Mouse (Mus musculus): ENCODE results near the gene Slc7a14. TPM values are rescaled to one million over a fixed set of nuclear protein-coding genes. Genes with fewer than 3 reads are reported as not detected.

Gene Slc7a14
- polyA plus RNA-seq, 1 experiment, result 0.01 TPM

DNA sequence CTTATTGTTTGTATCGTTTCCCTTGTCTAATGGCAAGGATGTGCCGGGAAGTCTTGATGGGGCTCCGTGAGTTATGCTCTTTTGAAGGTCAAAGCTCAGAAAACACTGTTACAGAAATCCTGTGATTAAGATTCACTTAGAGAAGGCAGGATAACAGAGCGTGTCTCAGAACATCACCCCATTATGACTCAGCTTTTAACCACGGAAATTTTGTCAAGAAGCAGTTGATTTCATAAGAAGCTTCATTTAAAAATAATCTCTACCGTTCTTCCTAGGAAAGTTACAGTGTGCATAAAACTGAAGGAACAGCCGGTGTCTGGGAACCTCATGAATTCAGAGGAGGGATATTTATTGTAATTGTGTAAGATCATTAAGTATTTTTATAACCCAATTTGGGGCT, 90.7 kb downstream of the Slc7a14 start:
- no peaks in the 10 kb centered on the region for H3K79me2 ChIP-seq (ENCODE audit: control insufficient read depth, insufficient read depth)
- H3K79me3 ChIP-seq (ENCODE audit: low read depth), result no peaks in the 10 kb centered on the region
- H3K27me3 ChIP-seq (ENCODE audit: control insufficient read depth, insufficient read depth, insufficient read length), result no peaks in the 10 kb centered on the region
- no peak overlapping the region for H3K4me3 ChIP-seq (ENCODE audit: insufficient read depth, poor library complexity, severe bottlenecking)
- no peak overlapping the region for H3ac ChIP-seq (ENCODE audit: control insufficient read depth, insufficient read length, low read depth)
- no peak for TF ChIP-seq USF1 (IDR thresholded peaks at IDR 0.05; ENCODE audit: low read depth)
- TF ChIP-seq CEBPB (IDR thresholded peaks at IDR 0.05; ENCODE audit: low read depth), result no peak
- no peak for TF ChIP-seq MYOD1 (IDR thresholded peaks at IDR 0.05; ENCODE audit: control insufficient read depth, insufficient read length, low read depth)
- no peak for TF ChIP-seq MYOG (IDR thresholded peaks at IDR 0.05; ENCODE audit: control insufficient read depth, extremely low read depth, insufficient read length)
- no peak for TF ChIP-seq MAX (IDR thresholded peaks at IDR 0.05)
- TF ChIP-seq CTCF (IDR thresholded peaks at IDR 0.05; ENCODE audit: control insufficient read depth, insufficient read depth, insufficient read length), result no peak
- no peak for TF ChIP-seq FOSL1 (IDR thresholded peaks at IDR 0.05; ENCODE audit: insufficient read depth, low read length, poor library complexity, severe bottlenecking)
- H3K36me3 ChIP-seq (ENCODE audit: control insufficient read depth, insufficient read depth), result no peaks in the 10 kb centered on the region

DNA sequence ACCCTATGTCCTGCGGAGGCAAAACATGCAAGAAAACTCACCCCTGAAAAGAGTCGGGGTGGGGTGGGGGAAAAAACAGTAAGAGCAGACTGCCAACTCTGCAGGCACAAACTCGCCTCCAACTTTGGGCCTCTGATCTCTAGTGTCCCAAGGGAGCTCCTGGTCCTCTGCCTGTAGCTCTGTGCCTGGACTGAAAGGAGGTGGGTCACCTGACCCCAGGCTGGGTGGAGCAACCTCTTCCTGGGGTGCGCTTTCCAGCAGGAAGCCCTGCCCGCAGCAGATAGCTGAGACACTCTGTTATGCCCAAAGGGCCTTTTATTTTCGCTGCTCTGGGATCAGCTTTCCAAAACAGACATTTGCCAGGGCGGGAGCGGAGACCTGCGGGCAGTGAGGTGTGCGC, 92.7 kb downstream of the Slc7a14 start:
- Histone ChIP-seq H3K79me2 (ENCODE audit: control insufficient read depth, insufficient read depth) (no peaks in the 10 kb centered on the region), H3K4me3 (ENCODE audit: insufficient read depth, poor library complexity, severe bottlenecking) (no peak overlapping the region), H3K27me3 (ENCODE audit: control insufficient read depth, insufficient read depth, insufficient read length) (no peaks in the 10 kb centered on the region), H3K36me3 (ENCODE audit: control insufficient read depth, insufficient read depth) (no peaks in the 10 kb centered on the region), H3ac (ENCODE audit: control insufficient read depth, insufficient read length, low read depth) (no peak overlapping the region), H3K79me3 (ENCODE audit: low read depth) (no peaks in the 10 kb centered on the region)
- TF ChIP-seq CEBPB (IDR thresholded peaks at IDR 0.05; ENCODE audit: low read depth) (no peak), MYOG (IDR thresholded peaks at IDR 0.05; ENCODE audit: control insufficient read depth, extremely low read depth, insufficient read length) (no peak), FOSL1 (IDR thresholded peaks at IDR 0.05; ENCODE audit: insufficient read depth, low read length, poor library complexity, severe bottlenecking) (no peak), CTCF (IDR thresholded peaks at IDR 0.05; ENCODE audit: control insufficient read depth, insufficient read depth, insufficient read length) (no peak), USF1 (IDR thresholded peaks at IDR 0.05; ENCODE audit: low read depth) (no peak), MAX (IDR thresholded peaks at IDR 0.05) (no peak), MYOD1 (IDR thresholded peaks at IDR 0.05; ENCODE audit: control insufficient read depth, insufficient read length, low read depth) (no peak)

DNA sequence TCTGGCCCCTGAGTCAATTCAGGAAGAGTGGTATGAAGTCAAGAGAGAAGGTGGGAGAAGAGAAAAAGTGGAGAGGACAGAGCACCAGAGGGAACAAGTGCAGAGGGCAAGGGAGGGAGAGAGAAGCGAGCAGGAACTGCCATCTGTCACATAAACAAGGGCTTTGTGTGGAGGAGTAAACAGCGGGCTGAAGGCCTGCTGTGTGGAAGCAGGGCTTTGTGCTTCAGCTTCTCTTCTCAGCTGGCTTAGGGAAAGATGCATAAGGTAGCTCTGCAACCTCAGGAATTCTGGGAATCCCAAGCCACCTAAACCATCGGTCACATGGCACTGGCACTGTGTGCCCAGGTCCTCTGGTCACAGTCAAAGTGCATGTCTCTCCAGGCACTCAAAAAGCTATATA, 96.4 kb downstream of the Slc7a14 start:
- no peak overlapping the region for H3ac ChIP-seq (ENCODE audit: control insufficient read depth, insufficient read length, low read depth)
- no peaks in the 10 kb centered on the region for H3K79me3 ChIP-seq (ENCODE audit: low read depth)
- no peak for TF ChIP-seq FOSL1 (IDR thresholded peaks at IDR 0.05; ENCODE audit: insufficient read depth, low read length, poor library complexity, severe bottlenecking)
- TF ChIP-seq CTCF (IDR thresholded peaks at IDR 0.05; ENCODE audit: control insufficient read depth, insufficient read depth, insufficient read length), result no peak
- TF ChIP-seq MYOD1 (IDR thresholded peaks at IDR 0.05; ENCODE audit: control insufficient read depth, insufficient read length, low read depth), result no peak
- TF ChIP-seq MYOG (IDR thresholded peaks at IDR 0.05; ENCODE audit: control insufficient read depth, extremely low read depth, insufficient read length), result no peak
- TF ChIP-seq CEBPB (IDR thresholded peaks at IDR 0.05; ENCODE audit: low read depth), result no peak
- no peak for TF ChIP-seq MAX (IDR thresholded peaks at IDR 0.05)
- no peak for TF ChIP-seq USF1 (IDR thresholded peaks at IDR 0.05; ENCODE audit: low read depth)

DNA sequence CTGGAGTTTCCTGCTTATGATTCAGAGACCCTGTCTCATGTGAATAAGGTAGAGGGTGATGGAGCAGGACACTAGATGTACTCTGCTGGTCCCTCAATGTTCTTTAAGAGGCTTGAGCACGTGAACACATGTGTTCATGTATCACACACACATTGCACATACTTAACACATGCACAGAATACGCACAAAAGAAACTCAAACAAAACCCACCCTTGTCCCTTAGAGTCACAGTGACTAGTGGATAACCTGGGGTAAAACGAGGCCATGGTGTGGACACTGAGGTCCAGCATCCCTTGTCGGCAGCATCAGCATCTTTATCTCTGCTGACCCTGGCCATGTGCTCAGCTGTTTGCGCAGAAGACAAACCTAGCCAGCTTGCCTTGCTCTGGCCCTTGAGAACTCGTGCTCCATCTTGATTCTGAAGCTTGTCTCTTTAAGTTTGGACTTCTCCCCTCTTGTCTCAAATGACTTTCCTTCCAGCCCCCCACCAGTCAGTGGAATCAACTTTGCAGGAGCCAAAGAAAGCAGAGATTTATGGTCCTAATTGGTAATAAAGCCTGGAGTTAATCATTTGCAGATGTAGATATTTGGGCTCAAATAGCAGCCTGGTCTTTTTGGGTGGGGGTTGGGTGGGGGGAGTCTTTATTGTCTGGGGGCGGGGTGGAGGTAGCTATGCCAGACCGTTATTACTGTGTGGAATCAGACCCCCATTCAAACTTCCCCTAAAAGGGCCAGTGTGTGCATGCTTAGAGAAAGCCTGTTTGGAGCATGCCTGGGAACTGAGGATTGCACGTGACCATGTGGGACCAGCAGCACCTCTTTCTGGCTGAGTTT, 97.8 kb downstream of the Slc7a14 start:
- TF ChIP-seq CTCF (IDR thresholded peaks at IDR 0.05; ENCODE audit: control insufficient read depth, insufficient read depth, insufficient read length) (no peak), MYOG (IDR thresholded peaks at IDR 0.05; ENCODE audit: control insufficient read depth, extremely low read depth, insufficient read length) (no peak), USF1 (IDR thresholded peaks at IDR 0.05; ENCODE audit: low read depth) (no peak), MAX (IDR thresholded peaks at IDR 0.05) (no peak), MYOD1 (IDR thresholded peaks at IDR 0.05; ENCODE audit: control insufficient read depth, insufficient read length, low read depth) (no peak), CEBPB (IDR thresholded peaks at IDR 0.05; ENCODE audit: low read depth) (no peak), FOSL1 (IDR thresholded peaks at IDR 0.05; ENCODE audit: insufficient read depth, low read length, poor library complexity, severe bottlenecking) (no peak)
- no peak overlapping the region for H3ac ChIP-seq (ENCODE audit: control insufficient read depth, insufficient read length, low read depth)
- no peak overlapping the region for H3K4me3 ChIP-seq (ENCODE audit: insufficient read depth, poor library complexity, severe bottlenecking)
- no peaks in the 10 kb centered on the region for H3K79me2 ChIP-seq (ENCODE audit: control insufficient read depth, insufficient read depth)
- H3K36me3 ChIP-seq (ENCODE audit: control insufficient read depth, insufficient read depth), result no peaks in the 10 kb centered on the region
- no peaks in the 10 kb centered on the region for H3K27me3 ChIP-seq (ENCODE audit: control insufficient read depth, insufficient read depth, insufficient read length)
- no peaks in the 10 kb centered on the region for H3K79me3 ChIP-seq (ENCODE audit: low read depth)

More for the DNA sequence above, 96.4 kb downstream of the Slc7a14 start:
- Histone ChIP-seq H3K79me2 (ENCODE audit: control insufficient read depth, insufficient read depth) (no peaks in the 10 kb centered on the region), H3K36me3 (ENCODE audit: control insufficient read depth, insufficient read depth) (no peaks in the 10 kb centered on the region), H3K4me3 (ENCODE audit: insufficient read depth, poor library complexity, severe bottlenecking) (no peak overlapping the region), H3K27me3 (ENCODE audit: control insufficient read depth, insufficient read depth, insufficient read length) (no peaks in the 10 kb centered on the region)

DNA sequence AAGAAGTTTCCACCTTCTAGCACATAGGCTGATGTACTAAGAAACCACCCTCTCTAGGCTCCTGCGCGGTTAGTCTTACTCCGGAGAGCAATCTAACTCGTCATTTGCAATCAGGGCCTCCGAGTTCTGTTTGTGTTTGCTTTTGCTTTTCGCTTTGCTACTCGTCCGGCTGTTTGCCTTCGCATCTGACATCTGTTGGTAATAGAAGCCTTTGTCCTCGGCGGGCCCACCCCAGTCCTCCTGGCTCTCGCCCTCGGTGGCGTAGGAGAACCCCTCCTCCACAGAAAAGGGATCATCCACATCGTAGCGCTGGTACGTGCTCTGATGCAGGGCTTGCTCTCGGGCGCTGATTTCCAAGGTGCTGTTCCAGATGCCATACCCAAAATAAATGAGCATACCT, 101.2 kb downstream of the Slc7a14 start:
- Histone ChIP-seq H3K36me3 (ENCODE audit: control insufficient read depth, insufficient read depth) (no peaks in the 10 kb centered on the region), H3K79me3 (ENCODE audit: low read depth) (no peaks in the 10 kb centered on the region), H3K79me2 (ENCODE audit: control insufficient read depth, insufficient read depth) (no peaks in the 10 kb centered on the region), H3ac (ENCODE audit: control insufficient read depth, insufficient read length, low read depth) (no peak overlapping the region), H3K27me3 (ENCODE audit: control insufficient read depth, insufficient read depth, insufficient read length) (no peaks in the 10 kb centered on the region), H3K4me3 (ENCODE audit: insufficient read depth, poor library complexity, severe bottlenecking) (no peak overlapping the region)
- no peak for TF ChIP-seq CTCF (IDR thresholded peaks at IDR 0.05; ENCODE audit: control insufficient read depth, insufficient read depth, insufficient read length)
